Mouse (Mus musculus): ENCODE measurements at regions not wholly inside any gene's neighbourhood (a gene's known extent, or its start where the extent isn't known, plus 50 kb on each side); places are given as distances from the start of the nearest gene placed in this dataset.
"Not testable (repeated sequence)": the region's sequence is repeated elsewhere in the genome, so short reads cannot be mapped to it uniquely, and the experiment has no call there.

DNA sequence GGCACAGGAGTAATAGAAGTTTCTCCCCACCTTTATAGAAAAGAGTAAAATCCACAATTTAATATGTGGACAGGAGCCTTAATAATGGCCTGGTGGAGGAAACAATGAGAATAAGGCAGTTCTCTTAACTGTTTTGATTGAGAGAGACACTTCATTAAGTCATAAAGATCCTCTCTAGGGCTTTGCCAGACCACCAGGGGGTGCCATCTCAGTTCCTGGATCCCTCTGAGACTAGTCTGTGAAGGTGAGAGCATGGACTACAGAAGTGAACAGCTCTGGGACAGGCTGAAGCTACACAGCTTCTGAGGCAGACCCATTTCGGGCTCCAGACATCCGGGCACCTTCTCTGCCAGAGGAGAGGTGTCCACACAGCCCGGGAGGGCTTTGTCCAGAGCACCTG lies 373.8 kb downstream of the Ice1 start:
- Histone ChIP-seq H3K4me2 (ENCODE audit: low read length) (no peak overlapping the region), H3K9ac (ENCODE audit: low read length) (no peak overlapping the region), H3K36me3 (ENCODE audit: control insufficient read depth, insufficient read depth, low read length) (no peaks in the 10 kb centered on the region), H3K4me3 (ENCODE audit: low read depth, low read length) (no peak overlapping the region), H3K27ac (ENCODE audit: low read depth, low read length) (no peak overlapping the region), H3K9me3 (replicated peaks; ENCODE audit: control insufficient read depth, low read length) (no peaks in the 10 kb centered on the region), H3K27me3 (replicated peaks; ENCODE audit: control insufficient read depth, insufficient read depth, low read length) (no peaks in the 10 kb centered on the region), H3K4me1 (ENCODE audit: control insufficient read depth, insufficient read depth, low read length) (0 out of 2 replicates have a peak, but pooled peaks cover 3% of the 10 kb centered on the region)
- WGBS, result 84% methylated on average over 3 of the region's 3 CpGs
- DNase-seq (ENCODE audit: low spot score), result no peak
- no peak for ATAC-seq

DNA sequence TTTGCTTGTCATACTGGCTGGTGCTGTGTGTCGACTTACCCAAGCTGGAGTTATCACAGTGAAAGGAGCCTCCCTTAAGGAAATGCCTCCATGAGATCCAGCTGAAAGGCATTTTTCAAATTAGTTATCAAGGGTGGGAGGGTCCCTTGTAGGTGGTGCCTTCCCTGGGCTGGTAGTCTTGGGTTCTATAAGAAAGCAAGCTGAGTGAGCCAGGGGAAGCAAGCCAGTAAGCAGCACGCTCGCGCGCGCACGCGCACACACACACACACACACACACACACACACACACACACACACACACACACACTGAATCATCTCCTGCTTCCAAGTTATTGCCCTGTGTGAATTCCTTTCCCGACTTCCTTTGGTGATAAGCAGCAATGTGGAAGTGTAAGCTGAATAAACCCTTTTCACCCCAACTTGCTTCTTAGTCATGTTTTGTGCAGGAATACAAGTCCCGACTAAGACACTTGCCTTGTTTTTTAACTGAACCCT lies 360.5 kb downstream of the Ice1 start:
- not testable (repeated sequence) for H3K27me3 ChIP-seq (replicated peaks; ENCODE audit: control insufficient read depth, insufficient read depth, low read length); H3K4me3 ChIP-seq (ENCODE audit: low read depth, low read length); H3K9me3 ChIP-seq (replicated peaks; ENCODE audit: control insufficient read depth, low read length); H3K9ac ChIP-seq (ENCODE audit: low read length); H3K4me1 ChIP-seq (ENCODE audit: control insufficient read depth, insufficient read depth, low read length); DNase-seq (ENCODE audit: low spot score); ATAC-seq; H3K27ac ChIP-seq (ENCODE audit: low read depth, low read length); H3K4me2 ChIP-seq (ENCODE audit: low read length); H3K36me3 ChIP-seq (ENCODE audit: control insufficient read depth, insufficient read depth, low read length)
- 81% methylated on average over 10 of the region's 10 CpGs for WGBS

DNA sequence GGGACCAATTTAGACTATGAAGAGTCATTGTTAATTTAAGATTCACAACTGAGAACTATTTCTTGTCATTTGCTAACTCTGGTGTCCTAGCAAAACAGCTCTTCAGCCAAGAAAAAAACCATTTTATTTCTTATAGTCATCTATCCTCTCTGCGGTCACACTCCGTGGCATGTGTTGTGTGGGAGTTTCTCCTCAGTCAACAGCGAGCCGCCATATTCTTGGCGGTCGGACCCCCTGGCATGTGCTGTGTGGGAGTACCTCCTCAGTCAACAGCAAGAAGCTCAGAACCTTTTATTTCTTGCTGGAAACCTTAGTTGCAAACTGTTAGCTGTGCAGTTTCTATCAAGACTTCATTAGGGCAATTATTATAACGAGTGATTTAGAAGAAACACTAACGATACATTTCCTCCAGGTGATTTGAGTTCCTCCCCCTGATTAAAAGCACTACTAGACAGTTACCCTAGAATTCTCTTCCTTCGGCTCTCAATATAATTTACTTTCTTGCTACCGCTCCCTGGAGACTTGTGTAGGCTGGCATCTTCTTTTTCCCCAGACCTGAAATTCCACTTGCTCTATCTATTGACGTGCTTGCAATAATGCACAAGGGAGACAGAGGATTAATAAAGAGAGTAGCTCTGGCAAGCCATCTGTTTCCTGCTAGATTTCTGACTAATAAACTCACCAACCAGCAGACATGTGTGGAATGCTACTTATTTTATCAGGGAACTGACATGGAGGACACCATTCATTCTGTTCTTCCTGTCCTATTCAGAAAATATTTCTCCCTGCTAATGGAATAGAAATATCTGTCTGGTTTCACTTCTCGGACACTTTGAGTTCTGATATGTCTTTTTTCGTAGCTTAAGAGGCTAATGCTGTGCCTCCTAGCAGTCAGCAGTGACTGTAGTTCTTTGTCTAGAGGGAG lies 359.5 kb downstream of the Ice1 start:
- Histone ChIP-seq H3K9ac (ENCODE audit: low read length) (no peak overlapping the region), H3K4me3 (ENCODE audit: low read depth, low read length) (no peak overlapping the region), H3K4me1 (ENCODE audit: control insufficient read depth, insufficient read depth, low read length) (0 out of 2 replicates have a peak, but pooled peaks cover 4% of the 10 kb centered on the region), H3K4me2 (ENCODE audit: low read length) (no peak overlapping the region), H3K36me3 (ENCODE audit: control insufficient read depth, insufficient read depth, low read length) (no peaks in the 10 kb centered on the region), H3K9me3 (replicated peaks; ENCODE audit: control insufficient read depth, low read length) (no peaks in the 10 kb centered on the region), H3K27ac (ENCODE audit: low read depth, low read length) (no peak overlapping the region), H3K27me3 (replicated peaks; ENCODE audit: control insufficient read depth, insufficient read depth, low read length) (no peaks in the 10 kb centered on the region)
- peak; percentile 24 for DNase-seq (ENCODE audit: low spot score)
- WGBS, result 68% methylated on average over 13 of the region's 13 CpGs
- peak; percentile 37; the same call in 1 of the 2 replicates for ATAC-seq

DNA sequence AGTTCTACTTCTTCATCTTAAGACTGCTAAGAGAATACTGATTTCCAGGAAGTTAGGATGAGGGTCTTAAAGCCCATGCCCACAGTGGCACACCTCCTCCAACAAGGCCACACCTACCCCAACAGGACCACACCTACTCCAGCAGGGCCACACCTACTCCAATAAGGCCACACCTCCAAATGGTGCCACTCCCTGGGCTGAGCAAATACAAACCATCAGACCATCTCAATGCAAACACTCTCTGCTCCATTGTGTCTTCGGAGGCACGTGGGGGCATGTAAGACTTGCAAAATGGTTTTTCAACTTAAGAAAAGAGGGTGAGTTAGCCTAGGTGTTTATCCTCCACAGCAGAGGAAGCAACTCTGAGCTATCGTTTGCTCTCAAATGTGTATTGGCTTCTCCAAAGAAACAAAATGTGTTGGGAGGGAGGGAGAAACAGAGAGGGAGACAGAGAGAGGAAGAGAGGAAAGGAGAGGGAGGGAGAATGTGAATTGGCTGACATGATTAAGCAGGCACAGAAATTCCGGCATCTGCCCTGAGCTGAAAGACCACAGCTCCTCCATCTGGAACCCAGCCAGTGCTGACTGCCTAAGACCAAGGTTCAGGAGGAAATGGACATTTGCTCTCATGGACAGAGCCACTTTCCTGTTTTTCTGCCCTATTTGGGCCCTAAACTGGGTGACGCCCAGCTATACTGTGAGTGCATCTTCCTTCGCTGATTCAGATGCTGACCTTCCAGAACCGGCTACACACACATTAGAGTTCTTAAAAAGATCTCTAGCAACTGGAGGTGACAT lies 356.2 kb downstream of the Ice1 start:
- H3K4me3 ChIP-seq (ENCODE audit: low read depth, low read length), result no peak overlapping the region
- 0 out of 2 replicates have a peak, but pooled peaks cover 4% of the 10 kb centered on the region for H3K4me1 ChIP-seq (ENCODE audit: control insufficient read depth, insufficient read depth, low read length)
- no peaks in the 10 kb centered on the region for H3K27me3 ChIP-seq (replicated peaks; ENCODE audit: control insufficient read depth, insufficient read depth, low read length)
- 87% methylated on average over 7 of the region's 7 CpGs for WGBS
- H3K27ac ChIP-seq (ENCODE audit: low read depth, low read length), result no peak overlapping the region
- no peaks in the 10 kb centered on the region for H3K36me3 ChIP-seq (ENCODE audit: control insufficient read depth, insufficient read depth, low read length)
- DNase-seq (ENCODE audit: low spot score), result no peak
- ATAC-seq, result no peak
- H3K9me3 ChIP-seq (replicated peaks; ENCODE audit: control insufficient read depth, low read length), result no peaks in the 10 kb centered on the region
- H3K9ac ChIP-seq (ENCODE audit: low read length), result no peak overlapping the region
- H3K4me2 ChIP-seq (ENCODE audit: low read length), result no peak overlapping the region

DNA sequence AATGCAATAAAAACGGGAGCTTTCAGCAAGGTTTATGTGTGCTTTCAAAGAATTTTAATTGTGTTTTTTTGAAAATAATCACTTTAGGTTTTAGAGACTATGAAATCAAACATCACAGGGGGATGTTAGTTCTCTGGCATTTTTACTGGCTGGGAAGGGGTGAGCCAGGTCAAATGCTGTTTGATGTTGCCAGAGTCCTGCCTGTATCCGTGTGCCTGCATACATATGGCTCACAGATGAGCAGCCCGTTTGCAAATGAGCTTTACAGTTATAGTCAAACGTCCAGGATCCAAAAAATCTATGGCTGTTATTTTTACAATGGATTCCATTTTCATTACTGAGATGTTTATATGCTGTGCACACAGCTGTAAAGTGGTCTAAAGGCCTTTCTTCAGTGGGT lies 354.7 kb downstream of the Ice1 start:
- H3K4me2 ChIP-seq (ENCODE audit: low read length), result no peak overlapping the region
- H3K36me3 ChIP-seq (ENCODE audit: control insufficient read depth, insufficient read depth, low read length), result no peaks in the 10 kb centered on the region
- H3K27me3 ChIP-seq (replicated peaks; ENCODE audit: control insufficient read depth, insufficient read depth, low read length), result no peaks in the 10 kb centered on the region
- DNase-seq (ENCODE audit: low spot score), result no peak
- WGBS, result 17% methylated on average over 4 of the region's 4 CpGs
- H3K4me1 ChIP-seq (ENCODE audit: control insufficient read depth, insufficient read depth, low read length), result 0 out of 2 replicates have a peak, but pooled peaks cover 4% of the 10 kb centered on the region
- H3K9ac ChIP-seq (ENCODE audit: low read length), result no peak overlapping the region
- peak; percentile 44; the same call in 1 of the 2 replicates for ATAC-seq
- no peaks in the 10 kb centered on the region for H3K9me3 ChIP-seq (replicated peaks; ENCODE audit: control insufficient read depth, low read length)
- no peak overlapping the region for H3K4me3 ChIP-seq (ENCODE audit: low read depth, low read length)
- no peak overlapping the region for H3K27ac ChIP-seq (ENCODE audit: low read depth, low read length)

DNA sequence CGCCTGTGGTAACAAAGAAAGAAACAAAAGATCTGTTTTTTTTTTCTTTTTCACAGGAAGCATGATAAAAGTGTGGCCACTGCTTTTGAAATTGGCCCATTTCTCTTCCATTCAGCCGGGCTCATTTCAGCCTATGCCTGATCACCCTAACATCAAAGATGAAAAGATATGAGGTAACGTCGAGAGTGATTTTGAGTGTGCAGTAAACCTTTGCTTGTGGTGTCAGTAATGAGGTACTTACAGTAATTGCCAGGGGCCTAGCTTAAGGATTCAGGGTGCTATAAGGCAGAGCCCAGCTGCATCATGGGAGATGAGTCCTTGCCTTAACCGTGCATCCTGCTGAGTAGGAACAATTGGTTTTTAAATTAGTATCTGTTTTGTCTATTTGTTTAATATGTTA lies 354.2 kb downstream of the Ice1 start:
- no peak overlapping the region for H3K27ac ChIP-seq (ENCODE audit: low read depth, low read length)
- WGBS, result 12% methylated on average over 5 of the region's 5 CpGs
- peak; percentile 65 for ATAC-seq

DNA sequence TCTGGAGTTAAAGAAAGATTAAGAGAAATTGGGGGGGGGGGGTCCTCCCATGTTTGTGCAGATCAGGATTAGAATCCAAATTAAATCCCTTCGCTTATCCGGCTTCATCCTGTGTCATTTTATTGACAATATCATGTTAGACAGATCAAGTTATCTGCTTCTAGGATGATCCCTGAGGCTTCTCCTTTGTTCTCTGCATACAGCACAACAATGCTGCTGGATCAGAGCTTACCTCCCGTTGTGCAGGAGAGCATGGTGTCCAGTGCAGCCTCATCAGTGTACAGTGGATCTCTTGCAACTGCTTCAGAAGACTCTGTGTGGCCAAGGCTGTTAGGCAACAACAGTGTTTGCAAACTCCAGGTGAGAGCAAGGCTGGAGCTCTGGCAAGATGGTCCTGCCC lies 344.7 kb downstream of the Ice1 start:
- no peak overlapping the region for H3K4me2 ChIP-seq (ENCODE audit: low read length)
- no peaks in the 10 kb centered on the region for H3K36me3 ChIP-seq (ENCODE audit: control insufficient read depth, insufficient read depth, low read length)
- H3K27ac ChIP-seq (ENCODE audit: low read depth, low read length), result no peak overlapping the region
- H3K9ac ChIP-seq (ENCODE audit: low read length), result no peak overlapping the region
- WGBS, result 56% methylated on average over 3 of the region's 3 CpGs
- H3K9me3 ChIP-seq (replicated peaks; ENCODE audit: control insufficient read depth, low read length), result no peaks in the 10 kb centered on the region
- H3K4me3 ChIP-seq (ENCODE audit: low read depth, low read length), result no peak overlapping the region
- ATAC-seq, result no peak
- DNase-seq (ENCODE audit: low spot score), result no peak
- no peaks in the 10 kb centered on the region for H3K4me1 ChIP-seq (ENCODE audit: control insufficient read depth, insufficient read depth, low read length)
- no peaks in the 10 kb centered on the region for H3K27me3 ChIP-seq (replicated peaks; ENCODE audit: control insufficient read depth, insufficient read depth, low read length)

More for the DNA sequence above, 354.2 kb downstream of the Ice1 start:
- 0 out of 2 replicates have a peak, but pooled peaks cover 4% of the 10 kb centered on the region for H3K4me1 ChIP-seq (ENCODE audit: control insufficient read depth, insufficient read depth, low read length)
- H3K9ac ChIP-seq (ENCODE audit: low read length), result no peak overlapping the region
- no peaks in the 10 kb centered on the region for H3K36me3 ChIP-seq (ENCODE audit: control insufficient read depth, insufficient read depth, low read length)
- H3K27me3 ChIP-seq (replicated peaks; ENCODE audit: control insufficient read depth, insufficient read depth, low read length), result no peaks in the 10 kb centered on the region
- H3K4me3 ChIP-seq (ENCODE audit: low read depth, low read length), result no peak overlapping the region
- H3K9me3 ChIP-seq (replicated peaks; ENCODE audit: control insufficient read depth, low read length), result no peaks in the 10 kb centered on the region
- no peak overlapping the region for H3K4me2 ChIP-seq (ENCODE audit: low read length)
- peak; percentile 55 for DNase-seq (ENCODE audit: low spot score)

DNA sequence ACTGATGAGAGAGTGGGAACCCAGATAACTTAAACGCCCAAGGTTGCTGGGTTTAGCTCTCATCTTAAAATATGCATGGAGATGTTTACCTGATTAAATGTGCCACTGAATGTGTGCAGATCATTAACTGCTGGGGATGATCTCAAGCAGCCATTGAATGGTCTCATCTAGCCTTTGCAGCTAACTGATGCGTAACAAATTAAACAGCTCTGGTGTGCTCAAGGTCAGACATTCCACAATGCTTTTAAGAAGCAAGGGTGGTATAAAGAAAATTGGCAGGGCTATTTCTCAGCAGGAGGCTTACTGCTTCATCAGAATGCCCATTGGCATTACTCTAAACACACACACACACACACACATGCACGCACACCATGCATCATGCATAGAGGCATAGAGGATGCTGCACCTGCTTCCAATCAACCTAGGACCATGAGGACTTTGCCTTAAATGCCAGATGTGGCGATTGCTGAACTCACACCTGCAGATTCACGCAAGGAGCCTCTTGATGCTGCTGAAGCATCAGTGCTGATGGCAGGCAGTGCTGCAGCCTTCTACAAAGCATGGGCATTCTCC lies 333.4 kb downstream of the Ice1 start:
- DNase-seq (ENCODE audit: low spot score), result no peak
- WGBS, result 54% methylated on average over 5 of the region's 5 CpGs

More for the DNA sequence above, 333.4 kb downstream of the Ice1 start:
- Histone ChIP-seq H3K27me3 (replicated peaks; ENCODE audit: control insufficient read depth, insufficient read depth, low read length) (no peaks in the 10 kb centered on the region), H3K4me1 (ENCODE audit: control insufficient read depth, insufficient read depth, low read length) (no peaks in the 10 kb centered on the region), H3K36me3 (ENCODE audit: control insufficient read depth, insufficient read depth, low read length) (no peaks in the 10 kb centered on the region), H3K9ac (ENCODE audit: low read length) (no peak overlapping the region), H3K4me3 (ENCODE audit: low read depth, low read length) (no peak overlapping the region), H3K4me2 (ENCODE audit: low read length) (no peak overlapping the region), H3K27ac (ENCODE audit: low read depth, low read length) (no peak overlapping the region), H3K9me3 (replicated peaks; ENCODE audit: control insufficient read depth, low read length) (no peaks in the 10 kb centered on the region)
- no peak for ATAC-seq
